ENCODE assay signal across 14 mouse cellular contexts in genomic region chr2:158222664-158223063, GRCm38 (mm10). TPM values are rescaled to one million over a fixed set of nuclear protein-coding genes. Genes with fewer than 3 reads are reported as not detected.
DNase-seq lines count a peak whose midpoint lies in the region; ATAC-seq and TF ChIP-seq lines count a peak whose summit lies in the region.
"Had no signal": no experiment of that assay in that cellular context is flagged by ENCODE, and none has a peak within 500 bp of the region (broad histone marks: within the 10 kb centered on the region; RNA-seq: fewer than 3 reads in every experiment).

No protein-coding gene starts in this region.

- H3K4me1 ChIP-seq in lung, embryonic 14.5 days (ENCODE audit: insufficient read depth): peaks cover 9% of the 10 kb centered on the region
- H3K4me1 ChIP-seq in limb, embryonic 13.5 days: peaks cover 49% of the 10 kb centered on the region
- no peaks in the 10 kb centered on the region for H3K4me1 ChIP-seq in forebrain, embryonic 13.5 days
- H3K4me1 ChIP-seq: midbrain, embryonic 12.5 days had no signal

- H3K9me3 ChIP-seq in lung, embryonic 14.5 days (ENCODE audit: low read depth, low read length): no peaks in the 10 kb centered on the region
- H3K9me3 ChIP-seq in limb, embryonic 13.5 days: no peaks in the 10 kb centered on the region
- H3K9me3 ChIP-seq in forebrain, embryonic 13.5 days (replicated peaks): no peaks in the 10 kb centered on the region
- H3K9me3 ChIP-seq: forebrain, embryonic 10.5 days; heart, embryonic 15.5 days; midbrain, embryonic 12.5 days had no signal

- H3K36me3 ChIP-seq in lung, embryonic 14.5 days (ENCODE audit: insufficient read depth): no peaks in the 10 kb centered on the region
- H3K36me3 ChIP-seq in limb, embryonic 13.5 days: peaks cover 27% of the 10 kb centered on the region
- H3K36me3 ChIP-seq in forebrain, embryonic 13.5 days (ENCODE audit: poor library complexity, severe bottlenecking): no peaks in the 10 kb centered on the region
- H3K36me3 ChIP-seq: forebrain, embryonic 10.5 days; heart, embryonic 15.5 days; midbrain, embryonic 12.5 days had no signal

- peak; percentile 78 for ATAC-seq in lung, embryonic 14.5 days (ENCODE audit: insufficient read depth)
- peak; percentile 74 for ATAC-seq in limb, embryonic 13.5 days (ENCODE audit: low FRiP score, low read depth)
- ATAC-seq in forebrain, embryonic 13.5 days: no peak

- 27% methylated on average over 4 of the region's 4 CpGs for WGBS in lung, embryonic 14.5 days
- 29% methylated on average over 4 of the region's 4 CpGs for WGBS in limb, embryonic 13.5 days
- whole genome bisulfite sequencing in forebrain, embryonic 13.5 days: 72% methylated on average over 4 of the region's 4 CpGs

- no peak overlapping the region for H3K9ac ChIP-seq in lung, embryonic 14.5 days
- H3K9ac ChIP-seq in limb, embryonic 13.5 days: no peak overlapping the region
- no peak overlapping the region for H3K9ac ChIP-seq in forebrain, embryonic 13.5 days
- H3K9ac ChIP-seq: heart, embryonic 15.5 days; midbrain, embryonic 12.5 days had no signal

- intact Hi-C loops in gastrocnemius, adult 2 months (cut with DNase I): no loop called here

- DNase-seq in cerebellum, postnatal 14 days: peak; percentile 53 to 59
- DNase-seq in cerebellum, adult 11-12 months: no peak
- DNase-seq in lung, embryonic 14.5 days: peak; percentile 75
- no peak for DNase-seq in lung, adult 18-20 months
- DNase-seq in gastrocnemius, adult 2 months: peak; percentile 72
- DNase-seq in spleen, postnatal 4 days (ENCODE audit: low spot score in 2 of 2): no peak
- DNase-seq: cerebellum, postnatal 36 days had no signal

- peak overlapping the region; percentile 38; the same call in 1 of the 2 replicates for H3K27ac ChIP-seq in lung, embryonic 14.5 days (ENCODE audit: low read depth)
- peak overlapping the region; percentile 71 for H3K27ac ChIP-seq in gastrocnemius, adult 2 months
- peak overlapping the region; percentile 95 for H3K27ac ChIP-seq in limb, embryonic 13.5 days
- H3K27ac ChIP-seq in forebrain, embryonic 13.5 days: no peak overlapping the region
- H3K27ac ChIP-seq: forebrain, embryonic 10.5 days; heart, embryonic 15.5 days; midbrain, embryonic 12.5 days had no signal

- no peaks in the 10 kb centered on the region for H3K27me3 ChIP-seq in lung, embryonic 14.5 days (ENCODE audit: insufficient read depth, low read length)
- H3K27me3 ChIP-seq in limb, embryonic 13.5 days: no peaks in the 10 kb centered on the region
- H3K27me3 ChIP-seq in forebrain, embryonic 13.5 days: no peaks in the 10 kb centered on the region
- H3K27me3 ChIP-seq: midbrain, embryonic 12.5 days had no signal

- H3K4me3 ChIP-seq in lung, embryonic 14.5 days (ENCODE audit: low read depth, low read length): no peak overlapping the region
- no peak overlapping the region for H3K4me3 ChIP-seq in gastrocnemius, adult 2 months
- no peak overlapping the region for H3K4me3 ChIP-seq in limb, embryonic 13.5 days
- H3K4me3 ChIP-seq in forebrain, embryonic 13.5 days: no peak overlapping the region
- H3K4me3 ChIP-seq: forebrain, embryonic 10.5 days; heart, embryonic 15.5 days; midbrain, embryonic 12.5 days had no signal

- no peak for TF ChIP-seq CTCF in lung, embryonic 14.5 days (IDR thresholded peaks at IDR 0.05; ENCODE audit: low read depth)
- TF ChIP-seq CTCF in gastrocnemius, adult 2 months (IDR thresholded peaks at IDR 0.05): no peak

- H3K4me2 ChIP-seq in lung, embryonic 14.5 days: no peak overlapping the region
- H3K4me2 ChIP-seq in limb, embryonic 13.5 days (replicated peaks): peak overlapping the region; percentile 41
- H3K4me2 ChIP-seq in forebrain, embryonic 13.5 days: no peak overlapping the region
- H3K4me2 ChIP-seq: heart, embryonic 15.5 days; midbrain, embryonic 12.5 days had no signal

RNA-seq across cellular contexts. Expression of gene D630003M21Rik, which starts 6.4 kb away (rescaled TPM):
- polyA plus RNA-seq in lung, embryonic 14.5 days (2014; fragmentation: Nextera tagmentation; extraction: Ambion mirVana): 6.4 and 9.1 TPM in 2 replicates
- total RNA-seq in gastrocnemius, adult 2 months (2021): 1 to 10 TPM; 1.2 to 2.2 TPM
- 16.4 and 17.4 TPM in 2 replicates for polyA plus RNA-seq in limb, embryonic 13.5 days (2015; fragmentation: Nextera tagmentation; extraction: Ambion mirVana)
- polyA plus RNA-seq in forebrain, embryonic 13.5 days (2015; fragmentation: Nextera tagmentation; extraction: Ambion mirVana): 2.3 and 2.7 TPM in 2 replicates
- total RNA-seq: neutrophil, adult 5-6 weeks had no signal

RNA-seq across cellular contexts. Expression of gene Bpi, which starts 35.2 kb away (rescaled TPM):
- not detected in 2 replicates for polyA plus RNA-seq in lung, embryonic 14.5 days (2014; fragmentation: Nextera tagmentation; extraction: Ambion mirVana)
- not detected for total RNA-seq in gastrocnemius, adult 2 months (2021)
- polyA plus RNA-seq in limb, embryonic 13.5 days (2015; fragmentation: Nextera tagmentation; extraction: Ambion mirVana): not detected in 2 replicates
- not detected in 2 replicates for polyA plus RNA-seq in forebrain, embryonic 13.5 days (2015; fragmentation: Nextera tagmentation; extraction: Ambion mirVana)
- total RNA-seq: liver, adult 2 months; neutrophil, adult 5-6 weeks had no signal
- polyA plus RNA-seq: forebrain, embryonic 10.5 days; heart, embryonic 15.5 days; liver, adult 2 months; midbrain, embryonic 12.5 days had no signal

Comparison
In these comparisons a context has a peak if more than half of its experiments do, and no peak if none do; other contexts are left out.
1. DNase-seq: peak in cerebellum, postnatal 14 days (2 of 2), lung, embryonic 14.5 days (single experiment) and gastrocnemius, adult 2 months (single experiment); none in cerebellum, adult 11-12 months (single experiment), lung, adult 18-20 months (0 of 2) and spleen, postnatal 4 days (0 of 2).